Mouse (Mus musculus) testis, adult 2 months (tissue): ENCODE data around the gene Gltp. TPM values are rescaled to one million over a fixed set of nuclear protein-coding genes. Genes with fewer than 3 reads are reported as not detected.

Source experiments
- H3K27ac ChIP-seq: fragments of 200-500 bp; 2 replicates; pipeline ENCODE4 v1.5.1; 2012; ENCODE audit warnings: low read depth, low read length; ENCODE audit not compliant: control insufficient read depth, insufficient read depth
- H3K27me3 ChIP-seq: fragments of 200-500 bp; 2 replicates; pipeline ENCODE4 v1.6.1; 2012; ENCODE audit warnings: mild to moderate bottlenecking, low read length, moderate library complexity; ENCODE audit not compliant: control insufficient read depth, insufficient read depth
- H3K36me3 ChIP-seq: fragments of 200-500 bp; 2 replicates; pipeline ENCODE4 v1.6.1; 2012; ENCODE audit warnings: mild to moderate bottlenecking, low read length; ENCODE audit not compliant: control insufficient read depth, insufficient read depth
- H3K4me1 ChIP-seq: fragments of 200-500 bp; 2 replicates; pipeline ENCODE4 v1.6.1; 2012; ENCODE audit warnings: low read length; ENCODE audit not compliant: control insufficient read depth, insufficient read depth
- H3K4me3 ChIP-seq: fragments of 200-500 bp; 2 replicates; pipeline ENCODE4 v1.5.1; 2012; ENCODE audit warnings: low read depth, mild to moderate bottlenecking, low read length, moderate library complexity, mixed read lengths; ENCODE audit not compliant: control insufficient read depth
- CTCF ChIP-seq: fragments of 200-500 bp; IDR thresholded peaks from 2 replicates; pipeline ENCODE4 v1.5.1; 2012; ENCODE audit warnings: low read depth, mild to moderate bottlenecking, inconsistent platforms, low read length, moderate library complexity; ENCODE audit not compliant: control insufficient read depth, insufficient read depth, insufficient replicate concordance
- POLR2A ChIP-seq: fragments of 200-500 bp; IDR thresholded peaks from 2 replicates; pipeline ENCODE4 v1.6.1; 2012; ENCODE audit warnings: low read depth, mild to moderate bottlenecking, inconsistent platforms, low read length, moderate library complexity; ENCODE audit not compliant: control insufficient read depth
- polyA plus RNA-seq: library from polyadenylated mRNA; depleted of rRNA; stranded (reverse); fragments of >200 nt; gene quantifications from 2 replicates; pipeline ENCODE4 v1.2.3, GENCODE M21; 2012

Gene Gltp
- polyA plus RNA-seq, 1 experiment = 10.5 TPM

DNA sequence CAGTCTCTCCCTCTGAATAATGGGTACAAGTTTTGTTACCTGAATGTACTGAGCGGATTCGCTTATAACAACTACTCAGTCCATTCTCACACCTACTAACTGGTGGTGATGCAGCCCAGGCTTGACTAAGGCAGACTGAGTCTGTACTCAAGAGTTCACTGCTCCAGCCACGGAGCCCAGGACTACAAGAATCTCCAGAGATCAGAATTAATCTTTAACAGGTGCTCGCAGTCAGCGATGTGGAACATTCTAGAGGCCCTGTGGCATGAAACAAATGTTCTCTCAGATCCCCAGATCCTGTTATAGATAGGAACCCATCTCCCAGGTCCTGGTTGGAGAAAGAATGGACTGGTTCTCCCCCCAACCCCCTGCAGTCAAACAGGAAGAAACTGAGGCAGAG, 35.1 kb downstream of the Gltp start:
- no peak overlapping the region for H3K4me3 ChIP-seq
- no peaks in the 10 kb centered on the region for H3K36me3 ChIP-seq
- no peaks in the 10 kb centered on the region for H3K27me3 ChIP-seq
- H3K4me1 ChIP-seq = peaks cover 9% of the 10 kb centered on the region
- H3K27ac ChIP-seq = no peak overlapping the region
- TF ChIP-seq POLR2A (no peak), CTCF (no peak)

DNA sequence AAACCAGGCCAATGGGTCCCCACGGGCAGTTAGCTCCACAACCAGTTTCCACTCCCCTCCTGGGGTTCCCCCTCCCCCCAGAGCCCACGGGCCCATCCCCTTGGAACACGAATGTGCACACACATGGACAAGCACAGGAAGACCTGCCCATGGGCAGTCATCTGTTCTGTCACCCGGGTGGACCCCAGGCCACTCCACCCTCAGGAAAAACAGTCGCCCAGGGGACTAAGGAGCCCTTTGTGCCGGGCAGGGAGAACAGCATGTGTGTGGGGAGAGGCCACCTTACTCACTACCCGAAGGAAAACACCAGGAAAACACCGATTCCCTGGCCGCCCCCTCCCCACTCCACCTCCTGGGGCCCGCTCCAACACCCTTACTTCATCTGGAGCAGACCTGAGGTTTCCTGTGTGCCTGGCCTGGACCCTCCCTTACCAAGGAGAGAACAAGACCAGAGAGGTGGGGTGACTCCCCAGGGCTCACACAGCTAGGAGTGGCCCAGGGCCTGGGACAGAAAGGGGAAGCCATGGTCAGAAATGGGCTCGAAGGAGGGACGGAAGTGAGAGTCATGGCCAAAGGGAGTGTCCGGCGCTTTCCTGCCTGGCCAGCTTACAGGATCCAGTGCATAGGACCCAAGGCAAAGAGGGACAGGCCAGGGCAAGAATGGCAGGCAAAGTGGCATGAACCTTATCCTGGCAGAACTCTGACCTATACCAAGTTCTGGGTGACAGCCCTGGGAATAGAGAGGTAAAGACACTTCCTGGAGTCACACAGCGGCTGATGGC, 36.9 kb downstream of the Gltp start:
- H3K4me1 ChIP-seq = peaks cover 11% of the 10 kb centered on the region
- H3K36me3 ChIP-seq = no peaks in the 10 kb centered on the region
- no peaks in the 10 kb centered on the region for H3K27me3 ChIP-seq
- H3K27ac ChIP-seq = no peak overlapping the region
- no peak overlapping the region for H3K4me3 ChIP-seq
- no peak for TF ChIP-seq CTCF
- TF ChIP-seq POLR2A = no peak

DNA sequence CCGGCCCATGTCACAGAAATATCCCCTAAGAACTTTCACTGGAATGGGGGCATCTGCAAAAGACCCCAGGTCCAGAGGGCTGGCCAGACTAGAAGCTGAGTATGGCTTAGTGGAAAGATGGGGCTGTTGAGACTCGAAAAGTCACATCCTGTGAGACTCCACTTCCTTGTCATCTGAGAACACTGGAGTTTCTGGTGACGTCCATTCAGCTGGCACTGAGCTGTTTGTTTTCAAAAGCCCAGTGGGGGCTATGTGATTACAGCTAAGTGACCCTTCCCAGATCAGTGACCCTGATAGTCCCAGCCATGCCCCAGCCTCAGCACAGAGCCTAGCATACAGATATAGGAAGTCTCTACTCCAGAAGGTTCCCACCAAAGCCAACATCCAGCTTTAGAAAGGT, 39.3 kb downstream of the Gltp start:
- Histone ChIP-seq H3K27ac (no peak overlapping the region), H3K27me3 (no peaks in the 10 kb centered on the region), H3K4me3 (no peak overlapping the region), H3K36me3 (no peaks in the 10 kb centered on the region), H3K4me1 (peaks cover 13% of the 10 kb centered on the region)
- TF ChIP-seq CTCF (no peak), POLR2A (no peak)

- H3K27me3 ChIP-seq = no peaks in the 10 kb centered on the region
- no peaks in the 10 kb centered on the region for H3K36me3 ChIP-seq
- no peak for TF ChIP-seq CTCF
- no peak for TF ChIP-seq POLR2A
- H3K27ac ChIP-seq = no peak overlapping the region
- H3K4me3 ChIP-seq = no peak overlapping the region
- peaks cover 14% of the 10 kb centered on the region for H3K4me1 ChIP-seq
Observed at GRCm38 (mm10) chr5:114651002-114651401, 39.8 kb downstream of the Gltp start.

DNA sequence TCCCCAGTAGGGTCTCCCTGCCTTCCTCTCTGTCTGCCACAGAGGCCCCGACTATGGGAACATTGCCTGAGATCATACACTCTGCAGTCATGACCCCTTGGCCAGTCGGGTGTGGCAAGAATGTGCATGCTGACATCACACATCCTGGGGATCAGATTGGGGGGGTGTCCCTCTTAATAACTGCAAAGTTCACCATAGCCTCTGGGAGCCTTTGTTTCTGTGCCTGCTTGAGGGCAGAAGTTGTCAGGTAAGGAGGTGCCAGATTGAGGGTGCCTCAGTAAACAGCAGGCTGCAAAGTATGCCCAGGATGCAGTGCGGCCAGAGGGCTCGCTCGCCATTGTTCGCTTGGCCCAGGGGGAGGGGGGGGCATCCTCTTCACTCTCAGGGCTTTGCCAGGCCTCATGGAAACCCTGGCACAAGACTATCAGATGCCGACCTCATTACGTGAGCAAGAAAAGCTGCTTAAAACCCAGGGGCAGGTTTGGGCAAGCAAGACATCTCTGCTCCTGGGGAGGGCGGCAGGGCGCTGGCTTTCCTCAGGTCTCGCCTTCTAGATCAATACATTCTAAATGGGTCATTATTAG, 42.0 kb downstream of the Gltp start:
- peaks cover 14% of the 10 kb centered on the region for H3K4me1 ChIP-seq
- no peaks in the 10 kb centered on the region for H3K27me3 ChIP-seq
- TF ChIP-seq POLR2A (no peak), CTCF (no peak)
- H3K36me3 ChIP-seq = no peaks in the 10 kb centered on the region
- no peak overlapping the region for H3K27ac ChIP-seq
- no peak overlapping the region for H3K4me3 ChIP-seq

DNA sequence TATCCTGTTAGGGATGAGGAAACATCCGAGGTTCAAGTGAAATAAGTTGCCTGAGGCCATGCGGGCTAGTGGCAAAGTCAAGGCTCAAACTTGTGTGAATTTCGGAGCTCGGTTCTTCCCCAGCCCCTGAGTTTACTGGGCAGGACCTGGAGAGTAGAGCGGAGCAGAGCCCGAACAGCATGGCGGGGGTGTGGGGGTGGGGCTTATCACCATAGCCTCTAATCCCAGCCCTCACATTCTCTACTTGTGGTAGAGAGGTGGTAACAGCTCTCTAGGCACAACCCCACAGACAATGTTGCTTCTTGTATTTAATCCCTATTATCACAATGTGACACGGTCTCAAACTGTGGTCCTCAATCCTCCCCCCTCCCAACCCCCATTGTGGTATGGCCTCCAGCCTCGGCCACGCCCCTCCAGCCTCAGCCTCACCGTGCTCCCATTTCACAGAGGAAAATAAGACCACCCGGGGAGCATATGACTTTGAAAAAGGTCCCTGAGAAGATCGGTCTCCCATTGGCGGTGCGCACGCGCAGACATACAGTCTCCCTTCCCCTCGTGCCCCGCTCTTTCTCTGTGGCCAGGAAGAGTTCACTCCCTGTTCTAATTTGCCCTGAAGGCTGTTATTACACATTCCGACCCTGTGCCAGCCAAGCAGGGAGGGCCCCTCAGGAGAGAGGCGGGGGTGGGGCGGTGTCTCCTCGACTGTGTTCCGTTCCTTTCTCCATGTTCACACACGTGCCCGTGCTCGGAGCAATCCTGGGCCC, 43.4 kb downstream of the Gltp start:
- TF ChIP-seq CTCF (no peak), POLR2A (no peak)
- H3K36me3 ChIP-seq = no peaks in the 10 kb centered on the region
- peak overlapping the region; percentile 51 for H3K4me3 ChIP-seq
- H3K27me3 ChIP-seq = no peaks in the 10 kb centered on the region
- no peak overlapping the region for H3K27ac ChIP-seq
- peaks cover 14% of the 10 kb centered on the region for H3K4me1 ChIP-seq

GRCm38 (mm10) chr5:114645916-114646315, 44.9 kb downstream of the Gltp start:
- Histone ChIP-seq H3K27me3 (no peaks in the 10 kb centered on the region), H3K27ac (no peak overlapping the region), H3K36me3 (no peaks in the 10 kb centered on the region), H3K4me1 (peaks cover 14% of the 10 kb centered on the region), H3K4me3 (no peak overlapping the region)
- no peak for TF ChIP-seq POLR2A
